Mouse (Mus musculus): ENCODE measurements at regions not wholly inside any gene's neighbourhood (a gene's known extent, or its start where the extent isn't known, plus 50 kb on each side); places are given as distances from the start of the nearest gene placed in this dataset.
"Not testable (repeated sequence)": the region's sequence is repeated elsewhere in the genome, so short reads cannot be mapped to it uniquely, and the experiment has no call there.

DNA sequence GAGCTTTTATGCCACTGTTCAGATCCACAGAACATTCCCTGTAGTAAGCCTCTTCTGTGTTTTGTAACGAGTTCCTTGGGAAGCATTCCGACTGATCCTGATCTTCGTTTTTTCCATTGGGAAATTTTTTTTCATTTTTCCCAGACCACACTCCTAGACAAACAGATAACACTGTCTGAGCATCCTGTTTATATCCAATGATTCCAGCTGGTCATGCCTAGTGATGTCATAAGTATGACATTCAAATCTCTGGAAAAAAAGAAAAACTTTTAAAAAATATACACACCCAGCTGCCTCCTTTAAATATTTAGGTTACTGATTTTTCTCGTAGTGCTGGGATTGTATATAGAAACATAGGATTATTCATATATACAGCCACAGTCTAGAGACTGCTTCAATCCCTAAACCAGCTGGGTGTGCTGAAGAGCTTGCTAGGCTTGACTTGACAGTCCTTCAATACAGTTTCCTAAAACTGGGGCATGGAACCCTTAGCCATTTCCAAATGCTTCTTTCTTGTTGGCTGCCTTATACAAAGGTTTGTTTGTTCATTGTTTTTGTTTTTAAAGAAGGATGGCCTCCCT, 116.0 kb upstream of the Ghr start:
- no peak for DNase-seq (ENCODE audit: low read depth, low spot score)

DNA sequence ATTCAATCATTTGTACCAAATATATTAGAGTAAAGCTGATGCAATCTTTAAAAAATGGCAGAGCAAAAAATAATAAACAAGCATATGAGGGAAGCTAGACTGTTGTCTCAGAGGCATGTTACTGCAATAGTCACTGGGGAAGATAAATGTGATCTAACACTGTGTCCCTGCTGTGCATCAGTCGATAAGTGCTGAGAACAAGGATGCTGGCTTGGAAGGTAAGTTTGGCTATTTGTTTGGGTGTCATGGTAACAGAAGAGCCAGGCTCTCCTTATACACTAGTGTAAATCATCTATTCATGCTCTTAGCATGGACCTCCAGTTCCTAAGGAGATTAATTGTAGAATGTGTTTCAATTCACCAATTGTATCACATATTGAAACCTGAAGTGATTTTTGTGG, 102.0 kb upstream of the Ghr start:
- no peak for DNase-seq (ENCODE audit: low read depth, low spot score)

DNA sequence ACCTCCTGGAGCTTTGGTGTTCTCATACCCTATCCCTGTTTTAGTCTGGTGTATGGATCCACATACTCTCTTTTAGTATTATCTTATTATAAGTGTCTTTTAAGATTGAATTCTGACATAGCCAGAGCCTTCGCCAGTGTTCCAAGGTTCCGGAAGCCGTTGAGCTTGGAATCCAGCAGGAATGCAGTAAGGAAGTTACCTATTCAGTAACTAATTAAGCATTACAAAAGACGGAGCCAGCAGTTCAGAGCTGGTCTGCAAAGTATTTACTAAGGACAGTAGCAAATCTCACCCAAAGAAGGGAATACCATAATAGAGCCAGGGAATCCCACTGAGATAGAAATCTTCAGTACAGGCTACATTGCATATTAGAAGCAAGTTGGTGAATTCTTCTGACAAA, 93.7 kb upstream of the Ghr start:
- DNase-seq (ENCODE audit: low read depth, low spot score) = not testable (repeated sequence)

DNA sequence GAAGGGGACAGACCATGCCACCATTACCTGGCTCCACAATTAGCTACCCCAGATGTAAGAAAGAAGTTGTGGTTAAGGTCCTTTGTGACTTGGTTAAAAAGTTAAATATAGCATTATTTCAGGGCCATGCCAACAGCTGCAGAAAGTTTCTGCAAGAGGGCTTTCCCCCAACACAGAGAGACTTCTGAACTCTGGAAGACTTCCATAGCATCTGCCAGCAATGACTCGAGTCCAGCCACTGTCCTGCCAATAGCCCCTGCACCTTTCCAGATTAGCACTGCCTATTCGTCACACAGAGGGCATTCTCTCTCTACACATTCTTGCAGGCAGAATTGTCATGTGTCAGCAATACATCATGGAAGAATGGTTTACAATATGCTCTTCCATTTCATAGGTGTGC, 89.3 kb upstream of the Ghr start:
- DNase-seq (ENCODE audit: low read depth, low spot score) = no peak

DNA sequence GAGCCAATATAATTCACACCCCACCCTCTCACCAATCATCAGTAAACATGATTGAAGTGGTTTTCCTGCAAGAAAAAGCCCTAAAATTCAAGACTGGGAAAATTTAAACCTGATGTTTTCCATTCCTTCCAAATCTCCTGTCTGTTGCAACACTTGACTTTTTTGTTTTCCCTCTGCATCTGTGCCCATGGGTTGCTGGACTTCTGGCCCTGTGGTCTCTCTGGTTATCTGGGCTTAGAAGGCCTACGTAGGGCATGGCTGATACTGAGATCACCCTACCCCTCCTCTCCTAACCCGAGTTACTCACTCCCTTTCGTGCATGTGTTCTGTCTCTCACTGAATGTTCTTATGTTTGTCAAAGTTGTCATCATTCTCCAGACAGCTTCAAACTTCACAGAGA, 87.9 kb upstream of the Ghr start:
- no peak for DNase-seq (ENCODE audit: low read depth, low spot score)

DNA sequence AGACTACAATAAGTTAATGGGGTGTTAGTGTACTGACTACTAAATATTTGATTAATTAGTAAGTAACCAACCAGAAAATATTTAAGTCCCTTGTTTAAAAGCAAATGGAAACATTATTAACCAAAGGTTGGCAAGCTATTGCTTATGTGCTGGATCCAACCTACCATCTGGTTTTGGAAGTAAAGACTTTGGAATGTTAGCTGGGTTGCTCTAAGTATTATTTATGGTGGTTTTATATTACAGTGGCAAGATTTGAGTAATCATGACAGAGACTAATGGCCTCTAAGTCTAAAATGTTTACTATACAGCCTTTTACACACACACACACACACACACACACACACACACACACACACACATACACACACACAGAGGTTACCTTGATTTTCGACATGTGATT, 86.1 kb upstream of the Ghr start:
- no peak for DNase-seq (ENCODE audit: low read depth, low spot score)

DNA sequence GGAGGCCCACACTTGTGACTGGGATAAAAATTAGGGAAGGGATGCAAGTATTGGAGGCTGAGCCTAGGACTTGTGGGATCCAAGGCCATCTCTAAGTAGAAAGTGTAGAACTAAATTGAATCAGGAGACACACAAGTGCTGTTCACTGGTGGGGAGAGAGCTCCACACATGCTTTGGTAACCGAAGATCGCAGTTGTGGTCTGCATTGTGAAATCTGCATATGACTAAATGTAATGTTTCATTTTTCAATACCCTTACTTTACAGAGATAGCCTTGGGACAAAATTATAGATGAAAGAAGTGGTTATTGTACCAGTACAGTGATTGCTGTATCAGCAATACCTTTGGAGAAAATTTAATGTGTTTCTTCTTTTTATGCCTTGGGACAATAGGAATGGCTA, 85.6 kb upstream of the Ghr start:
- no peak for DNase-seq (ENCODE audit: low read depth, low spot score)

DNA sequence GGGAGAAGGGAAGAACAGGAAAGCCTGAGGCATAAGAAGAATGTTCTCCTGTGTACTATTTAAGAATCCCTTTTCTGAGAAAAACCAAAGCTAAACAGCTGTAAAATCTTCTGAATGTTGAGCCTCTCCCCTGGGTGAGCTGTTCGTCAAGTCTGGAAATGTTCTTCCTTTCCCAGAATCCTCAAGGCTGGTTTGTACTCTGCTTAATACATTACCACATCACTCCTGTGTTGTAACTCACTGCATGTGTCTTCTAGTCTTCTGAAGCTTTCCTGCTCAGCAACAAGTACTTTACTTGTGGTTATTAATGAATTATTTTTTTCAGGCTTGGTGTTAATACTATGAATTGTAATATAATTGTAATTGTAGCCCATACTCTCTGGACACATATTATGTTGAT, 65.4 kb upstream of the Ghr start:
- DNase-seq (ENCODE audit: low read depth, low spot score) = no peak

DNA sequence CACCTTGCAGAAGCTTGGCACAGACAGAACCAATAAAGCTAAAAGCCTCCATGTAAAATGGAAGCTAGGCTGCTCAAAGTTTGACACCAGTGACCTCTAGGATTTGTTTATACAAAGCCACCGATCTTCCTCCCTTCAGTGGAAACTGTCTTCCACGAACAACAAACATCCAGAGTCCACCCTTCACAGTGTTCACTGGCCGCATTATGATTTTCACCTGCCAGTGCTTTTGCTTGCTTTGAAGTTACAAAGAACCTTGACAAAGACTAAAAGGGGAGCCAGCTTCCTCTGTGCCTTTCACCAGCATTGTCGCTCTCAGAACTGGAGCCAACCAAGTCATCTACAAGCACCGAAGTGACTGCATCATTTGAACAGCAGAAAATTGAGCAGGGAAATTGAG, 56.8 kb upstream of the Ghr start:
- no peak for DNase-seq (ENCODE audit: low read depth, low spot score)

Measured in forelimb bud, embryonic 11.5 days (tissue).